Mouse (Mus musculus) heart, adult 2 months (tissue): ENCODE results near the gene Cst7. TPM values are rescaled to one million over a fixed set of nuclear protein-coding genes. Genes with fewer than 3 reads are reported as not detected.

Experiments used
- DNase-seq, 2 experiments: peaks; one replicate each; pipeline ENCODE4 v3.0.0; 2021
- H3K27ac ChIP-seq: fragments of 200-600 bp; 2 replicates; pipeline ENCODE4 v1.8.1; 2022
- H3K27me3 ChIP-seq: fragments of 200-500 bp; 2 replicates; pipeline ENCODE4 v1.6.1; 2012; ENCODE audit warnings: mild to moderate bottlenecking, low read length, inconsistent platforms, mixed read lengths; ENCODE audit not compliant: control insufficient read depth, insufficient read depth
- H3K36me3 ChIP-seq: fragments of 200-500 bp; 2 replicates; pipeline ENCODE4 v1.6.1; 2012; ENCODE audit warnings: low read length, inconsistent platforms; ENCODE audit not compliant: control insufficient read depth, insufficient read depth
- H3K4me1 ChIP-seq: fragments of 200-500 bp; 2 replicates; pipeline ENCODE4 v1.6.1; 2011; ENCODE audit warnings: low read length; ENCODE audit not compliant: control insufficient read depth, insufficient read depth
- H3K4me3 ChIP-seq: fragments of 200-600 bp; 2 replicates; pipeline ENCODE4 v1.8.1; 2022
- H3K79me2 ChIP-seq: fragments of 200-500 bp; replicated peaks from 2 replicates; pipeline ENCODE4 v1.6.1; 2012; ENCODE audit warnings: mild to moderate bottlenecking, inconsistent platforms, low read length, moderate library complexity, mixed read lengths; ENCODE audit not compliant: control insufficient read depth, insufficient read depth
- H3K9ac ChIP-seq: fragments of 200-500 bp; 2 replicates; pipeline ENCODE4 v1.6.1; 2012; ENCODE audit warnings: low read depth, mild to moderate bottlenecking, control low read depth, inconsistent platforms, low read length, mixed read lengths
- CTCF ChIP-seq: fragments of 200-600 bp; IDR thresholded peaks from 2 replicates; pipeline ENCODE4 v1.8.1; 2022; ENCODE audit warnings: antibody characterized with exemption, mild to moderate bottlenecking, moderate library complexity
- EP300 ChIP-seq: fragments of 200-500 bp; IDR thresholded peaks from 2 replicates; pipeline ENCODE4 v1.6.1; 2011; ENCODE audit warnings: low read depth, low read length, control low read depth; ENCODE audit not compliant: insufficient read depth
- POLR2A ChIP-seq: fragments of 200-500 bp; IDR thresholded peaks from 2 replicates; pipeline ENCODE4 v1.6.1; 2011; ENCODE audit warnings: mild to moderate bottlenecking, low read depth, low read length, control low read depth; ENCODE audit not compliant: insufficient read depth
- WGBS: fragments of 180-500 bp; shearing (Covaris S2); methylation state at CpG from one replicate; pipeline ENCODE4 v1.1.7; 2018; 5-methylcytosine and 5-hydroxymethylcytosine counted together
- intact Hi-C: fragments of 180-260 bp; cut with DNase I; formaldehyde crosslinking; loops from one replicate; pipeline ENCODE4 v1.15.1; 2025
- polyA plus RNA-seq: library from polyadenylated mRNA; depleted of rRNA; stranded (reverse); fragments of >200 nt; gene quantifications from 2 replicates; pipeline ENCODE4 v1.2.3, GENCODE M21; 2012
- total RNA-seq, 2 experiments: library from RNA; stranded (reverse); gene quantifications; 2 replicates each; pipeline ENCODE4 v1.2.3; 2021

The Cst7 gene
- total and polyA plus RNA-seq, 3 experiments = 0.47 TPM; not detected in 2

GRCm38 (mm10) chr2:150572463-150572862, 2.2 kb downstream of the Cst7 start:
- Histone ChIP-seq H3K27me3 (no peaks in the 10 kb centered on the region), H3K36me3 (no peaks in the 10 kb centered on the region), H3K4me1 (no peaks in the 10 kb centered on the region), H3K79me2 (no peaks in the 10 kb centered on the region), H3K9ac (no peak overlapping the region), H3K4me3 (no peak overlapping the region), H3K27ac (no peak overlapping the region)
- 92% methylated on average over 3 of the region's 3 CpGs for WGBS
- intact Hi-C loops = no loop called here
- no peak for DNase-seq
- no peak for TF ChIP-seq CTCF
- no peak for TF ChIP-seq EP300
- TF ChIP-seq POLR2A = no peak

DNA sequence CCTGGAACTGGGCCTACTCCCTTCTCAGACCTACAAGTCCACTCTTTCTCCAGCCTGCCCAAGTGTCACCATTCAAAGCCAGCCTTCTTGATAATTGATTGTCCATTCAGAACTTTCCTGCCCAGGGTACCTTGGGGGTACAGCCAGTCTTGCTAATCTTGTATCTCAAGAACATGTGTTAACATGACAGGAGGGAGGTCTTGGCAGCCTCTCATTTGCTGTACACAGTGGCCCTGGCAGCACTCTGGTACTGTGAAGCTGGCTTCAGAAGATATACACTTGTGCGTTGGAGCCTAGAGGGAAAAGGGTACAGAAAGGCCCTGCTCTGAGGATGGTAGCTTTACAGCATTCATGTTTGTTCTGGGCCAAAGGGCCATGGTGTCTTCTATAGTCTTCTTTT, 6.0 kb downstream of the Cst7 start:
- no peak overlapping the region for H3K27ac ChIP-seq
- DNase-seq = no peak
- 67% methylated on average over 1 of the region's 1 CpGs for WGBS
- no peaks in the 10 kb centered on the region for H3K79me2 ChIP-seq
- H3K9ac ChIP-seq = no peak overlapping the region
- H3K36me3 ChIP-seq = no peaks in the 10 kb centered on the region
- no peak overlapping the region for H3K4me3 ChIP-seq
- TF ChIP-seq EP300 (no peak), POLR2A (no peak), CTCF (no peak)
- no peaks in the 10 kb centered on the region for H3K27me3 ChIP-seq
- intact Hi-C loops = no loop called here
- no peaks in the 10 kb centered on the region for H3K4me1 ChIP-seq

DNA sequence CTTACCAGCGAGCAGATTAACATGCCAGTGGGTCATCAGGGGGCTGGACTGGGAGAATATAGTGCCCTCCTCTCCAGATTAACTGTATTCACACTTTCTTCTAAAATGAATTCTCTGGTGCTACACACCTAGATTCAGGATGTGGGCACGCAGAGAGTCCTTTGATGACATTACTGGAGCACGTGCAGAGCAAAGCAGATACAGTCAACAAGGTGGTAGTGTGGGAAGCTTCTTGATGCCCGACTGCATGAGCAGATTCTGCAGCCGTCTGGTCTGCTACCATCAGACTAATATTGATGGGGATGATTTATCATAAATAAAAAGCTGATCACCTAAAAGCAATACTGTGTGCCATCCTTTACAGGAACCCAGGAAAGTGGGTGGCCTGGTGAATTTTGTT, 8.4 kb downstream of the Cst7 start:
- intact Hi-C loops = no loop called here

DNA sequence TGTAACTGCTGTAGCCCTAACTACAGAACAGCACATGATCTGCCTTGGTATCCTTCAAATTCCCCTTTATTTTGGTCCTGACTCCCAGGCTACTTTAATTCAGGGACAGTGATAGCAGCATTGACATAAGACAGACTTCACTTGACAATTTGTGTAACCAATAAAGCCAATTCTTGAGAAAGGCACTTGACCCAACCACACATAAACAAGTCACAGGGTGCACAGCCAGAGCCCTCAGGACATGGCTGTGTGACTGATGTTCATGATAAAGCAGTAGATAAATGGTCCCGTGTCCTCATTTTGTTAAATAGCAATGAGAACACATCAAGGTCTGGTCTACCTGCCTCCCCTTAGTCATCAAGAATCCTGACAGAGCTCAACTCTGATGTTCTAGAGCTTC, 9.4 kb downstream of the Cst7 start:
- WGBS = 60% methylated on average over 1 of the region's 1 CpGs
- Histone ChIP-seq H3K79me2 (no peaks in the 10 kb centered on the region), H3K36me3 (no peaks in the 10 kb centered on the region), H3K4me3 (no peak overlapping the region), H3K4me1 (no peaks in the 10 kb centered on the region), H3K27ac (no peak overlapping the region), H3K27me3 (no peaks in the 10 kb centered on the region), H3K9ac (no peak overlapping the region)
- TF ChIP-seq EP300 = no peak
- no peak for TF ChIP-seq POLR2A
- no peak for TF ChIP-seq CTCF
- DNase-seq = no peak
- intact Hi-C loops = no loop called here

More for the DNA sequence above, 8.4 kb downstream of the Cst7 start:
- Histone ChIP-seq H3K36me3 (no peaks in the 10 kb centered on the region), H3K9ac (no peak overlapping the region), H3K27ac (no peak overlapping the region), H3K4me3 (no peak overlapping the region), H3K4me1 (no peaks in the 10 kb centered on the region), H3K27me3 (no peaks in the 10 kb centered on the region), H3K79me2 (no peaks in the 10 kb centered on the region)
- 82% methylated on average over 5 of the region's 5 CpGs for WGBS
- no peak for TF ChIP-seq POLR2A
- no peak for TF ChIP-seq CTCF
- TF ChIP-seq EP300 = no peak
- DNase-seq = no peak

- Histone ChIP-seq H3K79me2 (peaks cover 2% of the 10 kb centered on the region; the same call in 1 of the 2 replicates), H3K4me3 (no peak overlapping the region), H3K9ac (no peak overlapping the region), H3K27ac (no peak overlapping the region), H3K4me1 (no peaks in the 10 kb centered on the region), H3K36me3 (no peaks in the 10 kb centered on the region; the same call in 1 of the 2 replicates), H3K27me3 (no peaks in the 10 kb centered on the region)
- TF ChIP-seq EP300 = no peak
- no peak for TF ChIP-seq CTCF
- no peak for TF ChIP-seq POLR2A
- DNase-seq = no peak
- intact Hi-C loops = no loop called here
- 86% methylated on average over 11 of the region's 11 CpGs for WGBS
Observed at GRCm38 (mm10) chr2:150589076-150589475, 18.9 kb downstream of the Cst7 start.

DNA sequence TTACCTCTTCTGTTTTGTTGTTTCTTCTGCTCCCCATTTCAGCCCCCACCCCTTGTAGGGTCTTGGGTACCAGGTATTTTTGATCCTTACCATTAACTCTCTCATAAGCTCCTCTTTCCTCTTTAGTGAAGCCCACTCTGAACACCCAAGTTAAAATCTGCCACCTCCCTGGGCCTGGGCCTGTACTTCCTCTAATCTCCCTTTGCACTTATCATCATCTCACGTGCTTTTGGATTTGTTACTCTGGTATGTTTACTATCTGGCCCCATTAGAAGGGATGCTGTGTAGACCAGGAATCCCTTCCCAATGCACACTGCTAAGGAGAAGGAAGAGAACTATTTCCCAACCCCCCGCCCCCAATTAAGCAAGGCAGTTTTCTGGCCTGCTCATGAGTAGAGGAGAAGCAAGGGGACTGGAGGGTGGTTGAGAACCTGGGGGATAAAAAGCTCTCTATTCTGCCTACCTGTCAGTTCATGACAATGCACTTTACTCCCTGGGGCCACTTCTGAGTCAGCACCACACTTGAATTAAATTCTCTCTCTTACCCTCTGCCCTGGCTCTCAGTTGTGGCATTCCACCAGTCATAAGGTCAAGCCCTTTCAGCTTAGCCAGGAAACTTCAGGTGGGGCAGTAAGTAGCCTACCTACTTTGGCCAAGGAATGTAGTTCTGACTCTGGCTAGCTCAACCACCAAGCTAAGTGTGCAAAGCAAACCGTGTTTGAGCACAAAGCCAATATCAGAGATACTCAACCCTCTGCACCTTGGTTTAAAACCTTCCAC, 25.4 kb downstream of the Cst7 start:
- no peak for TF ChIP-seq CTCF
- no peak for TF ChIP-seq POLR2A
- TF ChIP-seq EP300 = no peak
- Histone ChIP-seq H3K4me1 (no peaks in the 10 kb centered on the region), H3K4me3 (no peak overlapping the region), H3K79me2 (peaks cover 2% of the 10 kb centered on the region; the same call in 1 of the 2 replicates), H3K27me3 (no peaks in the 10 kb centered on the region), H3K36me3 (peaks cover under 1% of the 10 kb centered on the region; the same call in 1 of the 2 replicates), H3K27ac (no peak overlapping the region), H3K9ac (no peak overlapping the region)
- 80% methylated on average over 3 of the region's 3 CpGs for WGBS
- DNase-seq = no peak
- intact Hi-C loops = no loop called here
